9 mouse cellular contexts compared by ENCODE assay signal in the genomic region with DNA sequence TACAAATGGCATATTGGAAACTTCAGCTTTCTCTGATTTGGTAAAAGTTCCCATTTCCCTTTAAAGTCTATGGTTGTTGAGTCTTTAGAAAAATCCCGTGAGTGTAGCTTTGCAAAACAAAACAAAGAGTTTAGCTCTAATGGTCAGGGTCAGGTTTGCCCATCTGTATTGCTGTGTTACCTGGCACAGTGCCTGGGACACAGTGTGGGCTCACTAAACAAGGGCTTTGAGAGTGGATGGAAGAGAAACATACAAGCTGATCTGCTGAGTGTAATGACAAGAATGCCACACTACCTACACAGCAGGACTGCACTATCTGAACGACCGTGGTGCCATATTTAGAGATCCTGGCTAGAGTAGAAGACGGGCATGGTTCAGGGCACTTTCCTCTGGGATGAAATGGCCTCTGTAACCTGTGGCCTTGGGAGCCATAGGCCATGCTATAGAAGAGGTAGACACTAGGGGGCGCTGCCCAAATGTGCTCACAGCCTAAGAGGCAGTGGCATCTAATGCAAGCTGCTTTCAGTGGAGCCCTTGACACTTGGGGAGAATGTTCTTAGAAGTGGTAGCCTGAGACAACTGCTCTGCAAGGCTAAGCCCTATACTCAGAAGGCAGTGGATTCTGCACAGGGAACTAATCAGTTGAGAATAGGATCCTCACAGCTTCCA. TPM values are rescaled to one million over a fixed set of nuclear protein-coding genes. Genes with fewer than 3 reads are reported as not detected.
DNase-seq lines count a peak whose midpoint lies in the region; ATAC-seq and TF ChIP-seq lines count a peak whose summit lies in the region.
"Had no signal": no experiment of that assay in that cellular context is flagged by ENCODE, and none has a peak within 500 bp of the region (broad histone marks: within the 10 kb centered on the region; RNA-seq: fewer than 3 reads in every experiment).

No protein-coding gene starts in this region.

- no peak overlapping the region for H3K27ac ChIP-seq in cerebellum, adult 2 months (ENCODE audit: insufficient read depth, low read length)
- no peak overlapping the region for H3K27ac ChIP-seq in midbrain, embryonic 11.5 days (ENCODE audit: low read depth, low read length)
- no peak overlapping the region for H3K27ac ChIP-seq in midbrain, embryonic 16.5 days (ENCODE audit: low read length)

- H3K27me3 ChIP-seq in cerebellum, adult 2 months (ENCODE audit: control insufficient read depth, insufficient read depth, low read length): no peaks in the 10 kb centered on the region
- H3K27me3 ChIP-seq in midbrain, embryonic 11.5 days (ENCODE audit: control insufficient read depth, insufficient read depth, low read length): no peaks in the 10 kb centered on the region
- H3K27me3 ChIP-seq in midbrain, embryonic 16.5 days (ENCODE audit: control insufficient read depth, insufficient read depth, low read depth, low read length): no peaks in the 10 kb centered on the region

- no peaks in the 10 kb centered on the region for H3K9me3 ChIP-seq in midbrain, embryonic 11.5 days (ENCODE audit: control insufficient read depth, low read length)
- no peaks in the 10 kb centered on the region for H3K9me3 ChIP-seq in midbrain, embryonic 16.5 days (replicated peaks; ENCODE audit: control insufficient read depth, low read length, poor library complexity, severe bottlenecking)

- H3K4me3 ChIP-seq in cerebellum, adult 2 months (replicated peaks; ENCODE audit: insufficient read depth, low read depth, low read length): no peak overlapping the region
- no peak overlapping the region for H3K4me3 ChIP-seq in midbrain, embryonic 11.5 days (ENCODE audit: low read depth, low read length)
- H3K4me3 ChIP-seq in midbrain, embryonic 16.5 days (ENCODE audit: low read depth, low read length): no peak overlapping the region

- no peaks in the 10 kb centered on the region for H3K36me3 ChIP-seq in midbrain, embryonic 11.5 days (ENCODE audit: control insufficient read depth, insufficient read depth, low read length)
- no peaks in the 10 kb centered on the region for H3K36me3 ChIP-seq in midbrain, embryonic 16.5 days (ENCODE audit: control insufficient read depth, insufficient read depth, low read length)

- no peak; the same call in 1 of the 2 replicates for TF ChIP-seq CTCF in cerebellum, adult 2 months (IDR thresholded peaks at IDR 0.05; ENCODE audit: borderline replicate concordance, insufficient read depth, low read depth, low read length)

- H3K4me2 ChIP-seq in midbrain, embryonic 11.5 days: no peak overlapping the region
- no peak overlapping the region for H3K4me2 ChIP-seq in midbrain, embryonic 16.5 days (ENCODE audit: low read length)

- TF ChIP-seq POLR2A in cerebellum, adult 2 months (IDR thresholded peaks at IDR 0.05; ENCODE audit: borderline replicate concordance, insufficient read depth, low read length): no peak

- no peak overlapping the region for H3K9ac ChIP-seq in midbrain, embryonic 11.5 days (ENCODE audit: low read length)
- no peak overlapping the region for H3K9ac ChIP-seq in midbrain, embryonic 16.5 days (ENCODE audit: low read depth, low read length)

- DNase-seq in cerebellum, adult 2 months: no peak
- DNase-seq in midbrain, embryonic 11.5 days (ENCODE audit: low spot score, missing footprints): peak; percentile 89
- DNase-seq in embryo, embryonic 10.5 days (ENCODE audit: low spot score): peak; percentile 79
- DNase-seq in kidney, postnatal 4 days: peak; percentile 34 to 46
- no peak for DNase-seq in heart, adult 9 months (ENCODE audit: low spot score in 2 of 2)

- ATAC-seq in cerebellum, adult (ENCODE audit: insufficient number of reproducible peaks, low FRiP score, low TSS enrichment): 0 out of 2 replicates have a peak, but pooled peaks have one; percentile 26
- ATAC-seq in midbrain, embryonic 11.5 days (ENCODE audit: low FRiP score): peak; percentile 62
- no peak for ATAC-seq in midbrain, embryonic 16.5 days
- ATAC-seq in monocyte, adult 5-6 weeks (replicated peaks; ENCODE audit: insufficient number of reproducible peaks, low FRiP score, low TSS enrichment, poor library complexity, severe bottlenecking): peak; percentile 60

- H3K4me1 ChIP-seq in cerebellum, adult 2 months (ENCODE audit: control insufficient read depth, insufficient read depth, low read length): no peaks in the 10 kb centered on the region
- H3K4me1 ChIP-seq in midbrain, embryonic 11.5 days (ENCODE audit: control insufficient read depth, insufficient read depth, low read length): no peaks in the 10 kb centered on the region
- no peaks in the 10 kb centered on the region for H3K4me1 ChIP-seq in midbrain, embryonic 16.5 days (ENCODE audit: control insufficient read depth, insufficient read depth, low read length)

- 19% methylated on average over 5 of the region's 5 CpGs for WGBS in cerebellum, adult 2 months
- WGBS in midbrain, embryonic 11.5 days: 61% methylated on average over 5 of the region's 5 CpGs
- WGBS in midbrain, embryonic 16.5 days: 43% methylated on average over 5 of the region's 5 CpGs

RNA-seq across cellular contexts. Expression of a gene that starts 28.3 kb away (rescaled TPM):
- not detected in 2 replicates for polyA plus RNA-seq in cerebellum, adult 2 months (2012; rRNA removed)
- polyA plus RNA-seq in midbrain, embryonic 11.5 days (2014; fragmentation: Nextera tagmentation; extraction: Ambion mirVana): not detected in 2 replicates
- not detected in 2 replicates for polyA plus RNA-seq in midbrain, embryonic 16.5 days (2015; fragmentation: Nextera tagmentation; extraction: Ambion mirVana)
- total RNA-seq in monocyte, adult 5-6 weeks (2017): not detected in 3 replicates
- polyA plus RNA-seq: limb, embryonic 14.5 days had no signal

Comparison
In these comparisons a context has a peak if more than half of its experiments do, and no peak if none do; other contexts are left out.
1. DNase-seq: peak in midbrain, embryonic 11.5 days (single experiment), embryo, embryonic 10.5 days (single experiment) and kidney, postnatal 4 days (2 of 2); none in cerebellum, adult 2 months (0 of 2) and heart, adult 9 months (0 of 2).